Mouse (Mus musculus): ENCODE data around the gene Hfe2. TPM values are rescaled to one million over a fixed set of nuclear protein-coding genes. Genes with fewer than 3 reads are reported as not detected.

Hfe2 gene
- not detected for polyA plus RNA-seq (2015; fragmentation: Illumina TruSeq; extraction: RNeasy Lipid Tissue Mini Kit (QIAGEN cat#74804); ENCODE audit: insufficient read depth, low replicate concordance)

GRCm38 (mm10) chr3:96524914-96525313 is at the start of gene Hfe2:
TSS of gene Hfe2 (plus strand) at chr3:96525172.

GRCm38 (mm10) chr3:96557694-96558093 is 32.7 kb downstream of the Hfe2 start, which contains the start of gene Txnip:
TSS of gene Txnip (plus strand) at chr3:96557957.

GRCm38 (mm10) chr3:96576690-96577541 is 51.9 kb downstream of the Hfe2 start, which contains the start of gene Gm16253:
TSS of gene Gm16253 (plus strand) at chr3:96576984.

Other genes with a start within 250 kb of the Hfe2 start
- 7.4 TPM for gene Fcgr1, start 231.2 kb upstream of the Hfe2 start, polyA plus RNA-seq (2015; fragmentation: Illumina TruSeq; extraction: RNeasy Lipid Tissue Mini Kit (QIAGEN cat#74804); ENCODE audit: insufficient read depth, low replicate concordance)
- not detected for gene BC107364, start 72.9 kb upstream of the Hfe2 start, polyA plus RNA-seq (2015; fragmentation: Illumina TruSeq; extraction: RNeasy Lipid Tissue Mini Kit (QIAGEN cat#74804); ENCODE audit: insufficient read depth, low replicate concordance)
- gene Txnip, start 32.8 kb downstream of the Hfe2 start, polyA plus RNA-seq (2015; fragmentation: Illumina TruSeq; extraction: RNeasy Lipid Tissue Mini Kit (QIAGEN cat#74804); ENCODE audit: insufficient read depth, low replicate concordance) = 638 TPM
- gene Gm16253, start 51.8 kb downstream of the Hfe2 start, polyA plus RNA-seq (2015; fragmentation: Illumina TruSeq; extraction: RNeasy Lipid Tissue Mini Kit (QIAGEN cat#74804); ENCODE audit: insufficient read depth, low replicate concordance) = not detected
- 79.5 TPM for gene Polr3gl, start 69.0 kb downstream of the Hfe2 start, polyA plus RNA-seq (2015; fragmentation: Illumina TruSeq; extraction: RNeasy Lipid Tissue Mini Kit (QIAGEN cat#74804); ENCODE audit: insufficient read depth, low replicate concordance)
- not detected for gene Ankrd34a, start 71.5 kb downstream of the Hfe2 start, polyA plus RNA-seq (2015; fragmentation: Illumina TruSeq; extraction: RNeasy Lipid Tissue Mini Kit (QIAGEN cat#74804); ENCODE audit: insufficient read depth, low replicate concordance)
- 16.0 TPM for gene Lix1l, start 76.0 kb downstream of the Hfe2 start, polyA plus RNA-seq (2015; fragmentation: Illumina TruSeq; extraction: RNeasy Lipid Tissue Mini Kit (QIAGEN cat#74804); ENCODE audit: insufficient read depth, low replicate concordance)
- 65.7 TPM for gene Rbm8a, start 104.8 kb downstream of the Hfe2 start, polyA plus RNA-seq (2015; fragmentation: Illumina TruSeq; extraction: RNeasy Lipid Tissue Mini Kit (QIAGEN cat#74804); ENCODE audit: insufficient read depth, low replicate concordance)
- gene Pex11b, start 110.2 kb downstream of the Hfe2 start, polyA plus RNA-seq (2015; fragmentation: Illumina TruSeq; extraction: RNeasy Lipid Tissue Mini Kit (QIAGEN cat#74804); ENCODE audit: insufficient read depth, low replicate concordance) = 34.0 TPM
- 0.36 TPM for gene Gm42957, start 110.3 kb downstream of the Hfe2 start, polyA plus RNA-seq (2015; fragmentation: Illumina TruSeq; extraction: RNeasy Lipid Tissue Mini Kit (QIAGEN cat#74804); ENCODE audit: insufficient read depth, low replicate concordance)
- 3.7 TPM for gene Itga10, start 120.4 kb downstream of the Hfe2 start, polyA plus RNA-seq (2015; fragmentation: Illumina TruSeq; extraction: RNeasy Lipid Tissue Mini Kit (QIAGEN cat#74804); ENCODE audit: insufficient read depth, low replicate concordance)
- 0.59 TPM for gene Ankrd35, start 145.0 kb downstream of the Hfe2 start, polyA plus RNA-seq (2015; fragmentation: Illumina TruSeq; extraction: RNeasy Lipid Tissue Mini Kit (QIAGEN cat#74804); ENCODE audit: insufficient read depth, low replicate concordance)
- 28.2 TPM for gene Pias3, start 171.2 kb downstream of the Hfe2 start, polyA plus RNA-seq (2015; fragmentation: Illumina TruSeq; extraction: RNeasy Lipid Tissue Mini Kit (QIAGEN cat#74804); ENCODE audit: insufficient read depth, low replicate concordance)
- 2.6 TPM for gene Nudt17, start 183.4 kb downstream of the Hfe2 start, polyA plus RNA-seq (2015; fragmentation: Illumina TruSeq; extraction: RNeasy Lipid Tissue Mini Kit (QIAGEN cat#74804); ENCODE audit: insufficient read depth, low replicate concordance)
- gene Polr3c, start 202.5 kb downstream of the Hfe2 start, polyA plus RNA-seq (2015; fragmentation: Illumina TruSeq; extraction: RNeasy Lipid Tissue Mini Kit (QIAGEN cat#74804); ENCODE audit: insufficient read depth, low replicate concordance) = 52.3 TPM
- gene Rnf115, start 202.5 kb downstream of the Hfe2 start, polyA plus RNA-seq (2015; fragmentation: Illumina TruSeq; extraction: RNeasy Lipid Tissue Mini Kit (QIAGEN cat#74804); ENCODE audit: insufficient read depth, low replicate concordance) = 88.0 TPM